Mouse (Mus musculus): ENCODE results near the gene Tmem205. TPM values are rescaled to one million over a fixed set of nuclear protein-coding genes. Genes with fewer than 3 reads are reported as not detected.

Tmem205 gene
- polyA plus RNA-seq, 1 experiment from 2014 or later, result 33.3 TPM

GRCm38 (mm10) chr9:21943046-21943445, 15.7 kb upstream of the Tmem205 start:
- Histone ChIP-seq H3K4me2 (no peak overlapping the region), H3K9me3 (no peaks in the 10 kb centered on the region), H3K9ac (no peak overlapping the region), H3K4me1 (peaks cover 18% of the 10 kb centered on the region), H3K27me3 (peaks cover 20% of the 10 kb centered on the region), H3K36me3 (replicated peaks) (peaks cover 14% of the 10 kb centered on the region), H3K27ac (no peak overlapping the region), H3K4me3 (replicated peaks) (no peak overlapping the region)
- no peak for ATAC-seq (ENCODE audit: low FRiP score)
- WGBS, result 86% methylated on average over 11 of the region's 12 CpGs

- H3K9ac ChIP-seq, result no peak overlapping the region
- peak overlapping the region; percentile 68; the same call in 1 of the 2 replicates for H3K4me3 ChIP-seq (replicated peaks)
- H3K9me3 ChIP-seq, result no peaks in the 10 kb centered on the region
- peaks cover 17% of the 10 kb centered on the region for H3K4me1 ChIP-seq
- no peak overlapping the region for H3K27ac ChIP-seq
- H3K4me2 ChIP-seq, result peak overlapping the region; percentile 87
- H3K27me3 ChIP-seq, result peaks cover 3% of the 10 kb centered on the region; the same call in 1 of the 2 replicates
- ATAC-seq (ENCODE audit: low FRiP score), result no peak
- WGBS, result 90% methylated on average over 4 of the region's 4 CpGs
- peaks cover 14% of the 10 kb centered on the region for H3K36me3 ChIP-seq (replicated peaks)
These were observed 11.0 kb upstream of the Tmem205 start for GRCm38 (mm10) chr9:21938234-21938855.

- Histone ChIP-seq H3K4me1 (peaks cover 17% of the 10 kb centered on the region), H3K27me3 (0 out of 2 replicates have a peak, but pooled peaks cover 4% of the 10 kb centered on the region), H3K9me3 (no peaks in the 10 kb centered on the region), H3K4me2 (peak overlapping the region; percentile 87), H3K4me3 (replicated peaks) (peak overlapping the region; percentile 68), H3K36me3 (replicated peaks) (peaks cover 14% of the 10 kb centered on the region), H3K27ac (no peak overlapping the region), H3K9ac (peak overlapping the region; percentile 81; the same call in 1 of the 2 replicates)
- ATAC-seq (ENCODE audit: low FRiP score), result peak; percentile 12; the same call in 1 of the 2 replicates
- WGBS, result 76% methylated on average over 4 of the region's 4 CpGs
These were observed 10.4 kb upstream of the Tmem205 start for GRCm38 (mm10) chr9:21937711-21938175.

- WGBS, result 2% methylated on average over 43 of the region's 43 CpGs
- Histone ChIP-seq H3K4me2 (peak within 1 kb of the TSS; percentile 87), H3K36me3 (replicated peaks) (peaks cover 14% of the 10 kb centered on the region), H3K27ac (peak within 1 kb of the TSS; percentile 75), H3K9ac (peak within 1 kb of the TSS; percentile 81), H3K9me3 (no peaks in the 10 kb centered on the region), H3K4me1 (peaks cover 17% of the 10 kb centered on the region), H3K4me3 (replicated peaks) (peak within 1 kb of the TSS; percentile 68), H3K27me3 (0 out of 2 replicates have a peak, but pooled peaks cover 7% of the 10 kb centered on the region)
- peak; percentile 97 for ATAC-seq (ENCODE audit: low FRiP score)
These were observed 9.6 kb upstream of the Tmem205 start, which contains the start of gene Plppr2 for GRCm38 (mm10) chr9:21936692-21937570. Gene Plppr2, plus strand, starts transcription at chr9:21937033.

- Histone ChIP-seq H3K9ac (no peak overlapping the region), H3K36me3 (replicated peaks) (peaks cover 4% of the 10 kb centered on the region; the same call in 1 of the 2 replicates), H3K4me3 (replicated peaks) (no peak overlapping the region), H3K27me3 (peaks cover 7% of the 10 kb centered on the region; the same call in 1 of the 2 replicates), H3K27ac (no peak overlapping the region), H3K9me3 (no peaks in the 10 kb centered on the region), H3K4me2 (no peak overlapping the region), H3K4me1 (peaks cover 17% of the 10 kb centered on the region)
- ATAC-seq (ENCODE audit: low FRiP score), result no peak
- WGBS, result 89% methylated on average over 7 of the region's 7 CpGs
These were observed 8.2 kb upstream of the Tmem205 start for GRCm38 (mm10) chr9:21935466-21936131.

- Histone ChIP-seq H3K36me3 (replicated peaks) (no peaks in the 10 kb centered on the region), H3K27me3 (peaks cover 7% of the 10 kb centered on the region; the same call in 1 of the 2 replicates), H3K9me3 (no peaks in the 10 kb centered on the region), H3K9ac (no peak overlapping the region), H3K4me1 (peaks cover 17% of the 10 kb centered on the region), H3K4me2 (no peak overlapping the region), H3K27ac (no peak overlapping the region), H3K4me3 (replicated peaks) (no peak overlapping the region)
- ATAC-seq (ENCODE audit: low FRiP score), result no peak
- 91% methylated on average over 12 of the region's 12 CpGs for WGBS
These were observed 6.7 kb upstream of the Tmem205 start for GRCm38 (mm10) chr9:21934021-21934420.

- Histone ChIP-seq H3K36me3 (replicated peaks) (no peaks in the 10 kb centered on the region), H3K4me3 (replicated peaks) (no peak overlapping the region), H3K4me1 (peaks cover 9% of the 10 kb centered on the region), H3K4me2 (no peak overlapping the region), H3K9me3 (no peaks in the 10 kb centered on the region), H3K9ac (no peak overlapping the region), H3K27me3 (peaks cover 7% of the 10 kb centered on the region; the same call in 1 of the 2 replicates), H3K27ac (no peak overlapping the region)
- 58% methylated on average over 12 of the region's 12 CpGs for WGBS
- no peak for ATAC-seq (ENCODE audit: low FRiP score)
These were observed 5.2 kb upstream of the Tmem205 start for GRCm38 (mm10) chr9:21932445-21933137.

GRCm38 (mm10) chr9:21932006-21932405, 4.7 kb upstream of the Tmem205 start:
- H3K4me2 ChIP-seq, result no peak overlapping the region
- no peaks in the 10 kb centered on the region for H3K9me3 ChIP-seq
- WGBS, result 65% methylated on average over 2 of the region's 2 CpGs
- no peak for ATAC-seq (ENCODE audit: low FRiP score)
- H3K27me3 ChIP-seq, result peaks cover 7% of the 10 kb centered on the region; the same call in 1 of the 2 replicates
- H3K9ac ChIP-seq, result no peak overlapping the region
- H3K4me3 ChIP-seq (replicated peaks), result no peak overlapping the region
- H3K27ac ChIP-seq, result no peak overlapping the region
- no peaks in the 10 kb centered on the region for H3K36me3 ChIP-seq (replicated peaks)
- peaks cover 5% of the 10 kb centered on the region; the same call in 1 of the 2 replicates for H3K4me1 ChIP-seq

GRCm38 (mm10) chr9:21929208-21929607, 1.9 kb upstream of the Tmem205 start:
- 87% methylated on average over 3 of the region's 3 CpGs for WGBS
- H3K4me1 ChIP-seq, result peaks cover 16% of the 10 kb centered on the region
- no peak overlapping the region for H3K4me3 ChIP-seq (replicated peaks)
- no peak overlapping the region for H3K4me2 ChIP-seq
- peaks cover 3% of the 10 kb centered on the region for H3K36me3 ChIP-seq (replicated peaks)
- ATAC-seq (ENCODE audit: low FRiP score), result no peak
- H3K9me3 ChIP-seq, result no peaks in the 10 kb centered on the region
- H3K27me3 ChIP-seq, result peaks cover 3% of the 10 kb centered on the region; the same call in 1 of the 2 replicates
- H3K9ac ChIP-seq, result no peak overlapping the region
- no peak overlapping the region for H3K27ac ChIP-seq

GRCm38 (mm10) chr9:21926784-21927183, 572 bp downstream of the Tmem205 start:
- peak overlapping the region; percentile 33; the same call in 1 of the 2 replicates for H3K27ac ChIP-seq
- WGBS, result 3% methylated on average over 6 of the region's 6 CpGs
- H3K4me2 ChIP-seq, result peak overlapping the region; percentile 61
- ATAC-seq (ENCODE audit: low FRiP score), result 0 out of 2 replicates have a peak, but pooled peaks have one; percentile 2
- no peaks in the 10 kb centered on the region; the same call in 1 of the 2 replicates for H3K27me3 ChIP-seq
- H3K9me3 ChIP-seq, result no peaks in the 10 kb centered on the region
- H3K9ac ChIP-seq, result peak overlapping the region; percentile 67
- H3K36me3 ChIP-seq (replicated peaks), result peaks cover 4% of the 10 kb centered on the region
- peaks cover 16% of the 10 kb centered on the region for H3K4me1 ChIP-seq
- H3K4me3 ChIP-seq (replicated peaks), result peak overlapping the region; percentile 49

GRCm38 (mm10) chr9:21926155-21926554, 1.2 kb downstream of the Tmem205 start:
- Histone ChIP-seq H3K4me1 (peaks cover 16% of the 10 kb centered on the region), H3K27ac (no peak overlapping the region), H3K4me2 (peak overlapping the region; percentile 61), H3K9ac (peak overlapping the region; percentile 67), H3K36me3 (replicated peaks) (peaks cover 4% of the 10 kb centered on the region), H3K9me3 (no peaks in the 10 kb centered on the region), H3K4me3 (replicated peaks) (peak overlapping the region; percentile 49; the same call in 1 of the 2 replicates), H3K27me3 (no peaks in the 10 kb centered on the region)
- ATAC-seq (ENCODE audit: low FRiP score), result no peak
- 79% methylated on average over 6 of the region's 6 CpGs for WGBS
